Mouse (Mus musculus) MEL (cell line): ENCODE results near the gene Tmem35b. TPM values are rescaled to one million over a fixed set of nuclear protein-coding genes. Genes with fewer than 3 reads are reported as not detected.

Source experiments
- DNase-seq: peaks from one replicate; pipeline ENCODE4 v3.0.0; 2011; ENCODE audit warnings: low read depth, low spot score
- H3K27ac ChIP-seq: 2 replicates; pipeline ENCODE4 v1.5.1; 2012; ENCODE audit warnings: low read depth, mild to moderate bottlenecking, control low read depth, low read length, moderate library complexity; ENCODE audit not compliant: control insufficient read depth
- H3K27me3 ChIP-seq, 2 experiments: fragments of 150-350 bp in 1 of 2; sonication (generic) in 1 of 2; 2 replicates each; pipeline ENCODE4 v1.6.1; 2012; ENCODE audit warnings: low read length in 2 of 2, mild to moderate bottlenecking in 2 of 2, improper control_type of control experiment in 1 of 2, moderate library complexity in 1 of 2; ENCODE audit not compliant: insufficient read depth in 2 of 2, control insufficient read depth in 1 of 2
- H3K36me3 ChIP-seq, 2 experiments: 2 replicates each; pipeline ENCODE4 v1.6.1; 2012 to 2014; ENCODE audit warnings: low read length in 2 of 2, improper control_type of control experiment in 1 of 2, inconsistent platforms in 1 of 2, mild to moderate bottlenecking in 1 of 2; ENCODE audit not compliant: insufficient read depth in 2 of 2, control insufficient read depth in 1 of 2
- H3K4me1 ChIP-seq, 2 experiments: fragments of 150-350 bp in 1 of 2; sonication (generic) in 1 of 2; 2 replicates each; pipeline ENCODE4 v1.6.1; 2012; ENCODE audit warnings: low read length in 2 of 2, improper control_type of control experiment in 1 of 2, mild to moderate bottlenecking in 1 of 2; ENCODE audit not compliant: insufficient read depth in 2 of 2, control insufficient read depth in 1 of 2
- H3K4me3 ChIP-seq, 2 experiments: fragments of 150-350 bp in 1 of 2; sonication (generic) in 1 of 2; 2 replicates each; pipeline ENCODE4 v1.5.1; 2012; ENCODE audit warnings: low read depth in 2 of 2, low read length in 2 of 2, mild to moderate bottlenecking in 2 of 2, moderate library complexity in 2 of 2, control low read depth in 1 of 2, improper control_type of control experiment in 1 of 2; ENCODE audit not compliant: control insufficient read depth in 1 of 2, insufficient read depth in 1 of 2
- H3K79me2 ChIP-seq: 2 replicates; pipeline ENCODE4 v1.6.1; 2012; ENCODE audit warnings: mild to moderate bottlenecking, low read length, moderate library complexity; ENCODE audit not compliant: control insufficient read depth, poor library complexity, insufficient read depth
- H3K9ac ChIP-seq: 2 replicates; pipeline ENCODE4 v1.6.1; 2012; ENCODE audit warnings: low read depth, mild to moderate bottlenecking, control low read depth, low read length, moderate library complexity; ENCODE audit not compliant: control insufficient read depth, poor library complexity, severe bottlenecking
- H3K9me3 ChIP-seq: fragments of 150-350 bp; sonication (generic); replicated peaks from 2 replicates; pipeline ENCODE4 v1.6.1; 2012; ENCODE audit warnings: mild to moderate bottlenecking, low read length, improper control_type of control experiment, moderate library complexity; ENCODE audit not compliant: insufficient read depth
- CHD1 ChIP-seq: IDR thresholded peaks from 2 replicates; pipeline ENCODE4 v1.6.1; 2012; ENCODE audit warnings: low read depth, mild to moderate bottlenecking, inconsistent platforms, low read length, improper control_type of control experiment
- CHD2 ChIP-seq: IDR thresholded peaks from 2 replicates; pipeline ENCODE4 v1.6.1; 2011; ENCODE audit warnings: low read length, improper control_type of control experiment
- CTCF ChIP-seq, 3 experiments: IDR thresholded peaks in 2 of 3; conservative IDR thresholded peaks in 1 of 3; 2 replicates each; pipeline ENCODE4 v1.5.1; 2011 to 2012; ENCODE audit warnings: low read length in 3 of 3, low read depth in 2 of 3, mild to moderate bottlenecking in 2 of 3, improper control_type of control experiment in 1 of 3, inconsistent platforms in 1 of 3, mixed read lengths in 1 of 3, moderate library complexity in 1 of 3; ENCODE audit not compliant: control insufficient read depth in 1 of 3, insufficient read depth in 1 of 3, poor library complexity in 1 of 3, severe bottlenecking in 1 of 3
- E2F4 ChIP-seq: IDR thresholded peaks from 2 replicates; pipeline ENCODE4 v1.6.1; 2011; ENCODE audit warnings: low read depth, low read length, improper control_type of control experiment, borderline replicate concordance
- ELF1 ChIP-seq: IDR thresholded peaks from 2 replicates; pipeline ENCODE4 v1.6.1; 2014; ENCODE audit warnings: low read depth, mild to moderate bottlenecking, inconsistent platforms, low read length, improper control_type of control experiment, moderate library complexity
- ETS1 ChIP-seq: IDR thresholded peaks from 2 replicates; pipeline ENCODE4 v1.6.1; 2012; ENCODE audit warnings: low read depth, mild to moderate bottlenecking, inconsistent platforms, low read length, improper control_type of control experiment, moderate library complexity
- JUND ChIP-seq: IDR thresholded peaks from 2 replicates; pipeline ENCODE4 v1.6.1; 2011; ENCODE audit warnings: low read depth, mild to moderate bottlenecking, improper control_type of control experiment, low read length
- KAT2A ChIP-seq: conservative IDR thresholded peaks from 2 replicates; pipeline ENCODE4 v1.6.1; 2012; ENCODE audit warnings: low read depth, low read length, improper control_type of control experiment, inconsistent platforms
- MAZ ChIP-seq: IDR thresholded peaks from 2 replicates; pipeline ENCODE4 v1.6.1; 2012; ENCODE audit warnings: low read depth, mild to moderate bottlenecking, inconsistent platforms, low read length, improper control_type of control experiment
- MEF2A ChIP-seq: IDR thresholded peaks from 2 replicates; pipeline ENCODE4 v1.6.1; 2014; ENCODE audit warnings: low read depth, mild to moderate bottlenecking, inconsistent platforms, low read length, improper control_type of control experiment; ENCODE audit not compliant: poor library complexity, insufficient replicate concordance, severe bottlenecking; ENCODE audit errors: extremely low read depth
- MYB ChIP-seq: IDR thresholded peaks from 2 replicates; pipeline ENCODE4 v1.6.1; 2011; ENCODE audit warnings: mild to moderate bottlenecking, low read depth, low read length, improper control_type of control experiment
- MYC ChIP-seq: IDR thresholded peaks from 2 replicates; pipeline ENCODE4 v1.6.1; 2011; ENCODE audit warnings: low read depth, mild to moderate bottlenecking, low read length, improper control_type of control experiment, moderate library complexity
- NRF1 ChIP-seq: IDR thresholded peaks from 2 replicates; pipeline ENCODE4 v1.6.1; 2014; ENCODE audit warnings: low read depth, mild to moderate bottlenecking, inconsistent platforms, low read length, improper control_type of control experiment, moderate library complexity; ENCODE audit not compliant: poor library complexity, insufficient read depth, severe bottlenecking
- POLR2A ChIP-seq, 2 experiments: IDR thresholded peaks; 2 replicates each; pipeline ENCODE4 v1.6.1; 2011 to 2012; ENCODE audit warnings: low read length in 2 of 2, mild to moderate bottlenecking in 2 of 2, control low read depth in 1 of 2, improper control_type of control experiment in 1 of 2, low read depth in 1 of 2, moderate library complexity in 1 of 2; ENCODE audit not compliant: control insufficient read depth in 1 of 2, insufficient read depth in 1 of 2, poor library complexity in 1 of 2
- RAD21 ChIP-seq: IDR thresholded peaks from 2 replicates; pipeline ENCODE4 v1.6.1; 2011; ENCODE audit warnings: mild to moderate bottlenecking, low read depth, low read length, improper control_type of control experiment
- RCOR1 ChIP-seq: IDR thresholded peaks from 2 replicates; pipeline ENCODE4 v1.6.1; 2012; ENCODE audit warnings: low read depth, mild to moderate bottlenecking, inconsistent platforms, low read length, improper control_type of control experiment
- SIN3A ChIP-seq: IDR thresholded peaks from 2 replicates; pipeline ENCODE4 v1.6.1; 2012; ENCODE audit warnings: low read length, improper control_type of control experiment, inconsistent platforms
- SMC3 ChIP-seq: IDR thresholded peaks from 2 replicates; pipeline ENCODE4 v1.6.1; 2011; ENCODE audit warnings: low read depth, low read length, improper control_type of control experiment
- TAL1 ChIP-seq: IDR thresholded peaks from 2 replicates; pipeline ENCODE4 v1.6.1; 2012; ENCODE audit warnings: mild to moderate bottlenecking, inconsistent platforms, low read length, moderate library complexity, mixed read lengths
- TBP ChIP-seq: IDR thresholded peaks from 2 replicates; pipeline ENCODE4 v1.8.0; 2011; ENCODE audit warnings: low read depth, low read length, improper control_type of control experiment
- UBTF ChIP-seq: IDR thresholded peaks from 2 replicates; pipeline ENCODE4 v1.6.1; 2012; ENCODE audit warnings: low read depth, mild to moderate bottlenecking, inconsistent platforms, low read length, improper control_type of control experiment, moderate library complexity, borderline replicate concordance; ENCODE audit not compliant: insufficient read depth
- USF1 ChIP-seq: IDR thresholded peaks from 2 replicates; pipeline ENCODE4 v1.6.1; 2014; ENCODE audit warnings: low read depth, mild to moderate bottlenecking, inconsistent platforms, low read length, improper control_type of control experiment, moderate library complexity
- ZKSCAN1 ChIP-seq: IDR thresholded peaks from 2 replicates; pipeline ENCODE4 v1.6.1; 2012; ENCODE audit warnings: low read depth, mild to moderate bottlenecking, inconsistent platforms, low read length, improper control_type of control experiment, moderate library complexity
- polyA plus RNA-seq, 2 experiments: library from polyadenylated mRNA; stranded (reverse) in 1 of 2; unstranded in 1 of 2; fragments of >175 nt in 1 of 2; fragments of >200 nt in 1 of 2; gene quantifications; 2 replicates each; pipeline versions ENCODE4 v1.2.1 to v1.2.4; 2012; ENCODE audit warnings: low replicate concordance in 2 of 2, low read depth in 1 of 2; ENCODE audit not compliant: insufficient read length in 2 of 2, insufficient read depth in 1 of 2, missing spikeins in 1 of 2
- total RNA-seq: library from RNA; depleted of rRNA; stranded (reverse); fragments of 300-350 nt; gene quantifications from 2 replicates; pipeline ENCODE4 v1.2.3, GENCODE M21; 2012

The Tmem35b gene
- total and polyA plus RNA-seq, 3 experiments, result 0.89 to 3.2 TPM; not detected in 1

- Histone ChIP-seq H3K27me3 (no peaks in the 10 kb centered on the region), H3K9ac (no peak overlapping the region)
- no peak for DNase-seq
Measured at GRCm38 (mm10) chr4:127168211-127168913, 44.9 kb downstream of the Tmem35b start.

GRCm38 (mm10) chr4:127168914-127169345 is 45.4 kb downstream of the Tmem35b start, which contains the start of gene Dlgap3:
TSS of gene Dlgap3 (plus strand) at chr4:127169204.
- Histone ChIP-seq H3K27me3 (no peaks in the 10 kb centered on the region), H3K4me3 (no peak within 1 kb of the TSS)
- no peak for DNase-seq

More at GRCm38 (mm10) chr4:127168211-127168913, 44.9 kb downstream of the Tmem35b start:
- H3K4me3 ChIP-seq, result no peak overlapping the region
- no peak overlapping the region for H3K27ac ChIP-seq
- H3K4me1 ChIP-seq, result no peaks in the 10 kb centered on the region
- no peaks in the 10 kb centered on the region for H3K9me3 ChIP-seq
- TF ChIP-seq SMC3, result no peak
- TF ChIP-seq E2F4, result no peak
- TF ChIP-seq MYC, result no peak
- no peak for TF ChIP-seq RAD21
- TF ChIP-seq KAT2A, result no peak
- TF ChIP-seq ELF1, result no peak
- no peak for TF ChIP-seq MYB
- no peak for TF ChIP-seq JUND
- TF ChIP-seq SIN3A, result no peak
- TF ChIP-seq CHD2, result no peak
- no peak for TF ChIP-seq TAL1
- no peak for TF ChIP-seq NRF1
- TF ChIP-seq POLR2A (IDR thresholded peaks at IDR 0.05; ENCODE audit: control insufficient read depth in 1 of 2, insufficient read depth in 1 of 2, low read depth in 1 of 2, low read length in 2 of 2, poor library complexity in 1 of 2), result no peak
- no peak for TF ChIP-seq CHD1
- no peaks in the 10 kb centered on the region for H3K36me3 ChIP-seq
- H3K79me2 ChIP-seq, result no peaks in the 10 kb centered on the region

More at GRCm38 (mm10) chr4:127168914-127169345, 45.4 kb downstream of the Tmem35b start, which contains the start of gene Dlgap3:
- H3K9me3 ChIP-seq, result no peaks in the 10 kb centered on the region
- no peak within 1 kb of the TSS for H3K27ac ChIP-seq
- H3K4me1 ChIP-seq, result no peaks in the 10 kb centered on the region
- no peaks in the 10 kb centered on the region for H3K36me3 ChIP-seq
- no peak within 1 kb of the TSS for H3K9ac ChIP-seq
- H3K79me2 ChIP-seq, result no peaks in the 10 kb centered on the region
- TF ChIP-seq MEF2A (no peak), NRF1 (no peak), CTCF (IDR thresholded peaks at IDR 0.05 in 2 of 3, conservative IDR thresholded peaks at IDR 0.05 in 1 of 3; ENCODE audit: control insufficient read depth in 1 of 3, insufficient read depth in 1 of 3, low read depth in 2 of 3, low read length in 3 of 3, poor library complexity in 1 of 3, severe bottlenecking in 1 of 3) (no peak), USF1 (no peak), ELF1 (no peak), MAZ (no peak), RAD21 (no peak), RCOR1 (no peak), TBP (no peak), ZKSCAN1 (no peak), CHD1 (no peak), UBTF (no peak), ETS1 (no peak)
